In the genomic region with DNA sequence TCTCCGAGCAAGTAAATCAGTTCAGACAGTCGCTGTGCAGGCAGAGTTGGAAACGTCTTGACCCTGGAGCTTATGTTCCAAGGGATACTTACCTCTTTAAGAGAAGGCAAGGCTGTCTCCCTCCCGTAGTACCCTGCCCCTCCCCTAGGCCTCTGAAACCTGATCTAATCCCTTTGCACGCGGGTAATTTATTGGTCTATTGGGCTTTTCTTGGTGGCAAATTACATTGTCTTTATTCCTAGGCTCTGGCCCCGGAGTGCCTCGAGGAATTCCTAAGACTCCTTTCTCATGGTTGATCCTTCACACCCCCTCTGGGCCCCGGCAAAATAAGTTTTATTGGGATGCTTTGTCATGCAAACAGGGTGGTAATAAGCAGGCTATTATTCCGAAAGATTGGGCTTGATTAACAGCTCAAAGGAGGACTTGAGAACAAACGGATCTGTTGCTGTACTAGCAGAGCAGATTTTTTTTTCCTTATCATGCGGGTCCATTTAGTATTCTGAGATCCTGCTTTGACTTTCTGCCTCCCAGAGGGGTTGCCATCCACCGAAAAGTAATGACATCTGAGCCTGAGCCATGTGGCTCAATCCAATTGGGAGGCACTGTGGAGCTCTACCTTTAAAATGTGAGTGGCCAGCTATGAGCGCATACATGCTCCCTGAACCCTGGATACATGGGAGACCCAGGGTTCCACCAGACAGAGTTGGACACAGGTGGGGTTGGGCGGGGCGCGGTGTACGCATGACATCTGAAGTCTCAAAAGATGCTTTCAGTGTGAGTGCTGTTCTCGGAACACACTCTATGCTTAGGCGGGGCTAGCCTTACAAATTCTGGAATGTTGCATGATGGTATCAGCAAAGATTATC, we compare ENCODE assay signal across 9 mouse cellular contexts. TPM values are rescaled to one million over a fixed set of nuclear protein-coding genes. Genes with fewer than 3 reads are reported as not detected.
A peak's percentile ranks its signal among the peaks of the same experiment; 100 is the strongest.
DNase-seq lines count a peak whose midpoint lies in the region; ATAC-seq and TF ChIP-seq lines count a peak whose summit lies in the region.
"Had no signal": no experiment of that assay in that cellular context is flagged by ENCODE, and none has a peak within 500 bp of the region (broad histone marks: within the 10 kb centered on the region; RNA-seq: fewer than 3 reads in every experiment).

No protein-coding gene starts in this region.

- ATAC-seq in intestine, embryonic 14.5 days (replicated peaks; ENCODE audit: low FRiP score, low TSS enrichment, low read depth), result peak; percentile 24
- peak; percentile 73 for ATAC-seq in neural tube, embryonic 13.5 days (ENCODE audit: low read depth)
- ATAC-seq: activated CD4-positive, CD25-positive, alpha-beta regulatory T cell, adult 4 months had no signal

- intact Hi-C loops in left cerebral cortex, adult 2 months (cut with DNase I), result loop anchor here (1.0 kb wide), 1 partner anchor 19 kb away; no protein-coding TSS in a partner anchor
- intact Hi-C loops in left cerebral cortex, postnatal 10 days (cut with DNase I), result no loop called here

- H3K9ac ChIP-seq in intestine, embryonic 14.5 days (ENCODE audit: low read length), result no peak overlapping the region
- peak overlapping the region; percentile 68 for H3K9ac ChIP-seq in neural tube, embryonic 13.5 days

- 27% methylated on average over 20 of the region's 20 CpGs for WGBS in intestine, embryonic 14.5 days
- 5% methylated on average over 20 of the region's 20 CpGs for whole genome bisulfite sequencing in neural tube, embryonic 13.5 days

- H3K4me2 ChIP-seq in intestine, embryonic 14.5 days (ENCODE audit: low read length), result peak overlapping the region; percentile 48
- H3K4me2 ChIP-seq in neural tube, embryonic 13.5 days, result peak overlapping the region; percentile 90

- no peak overlapping the region for H3K27ac ChIP-seq in left cerebral cortex, adult 2 months
- H3K27ac ChIP-seq in intestine, embryonic 14.5 days (ENCODE audit: low read depth), result no peak overlapping the region
- peak overlapping the region; percentile 89 for H3K27ac ChIP-seq in neural tube, embryonic 13.5 days (replicated peaks)

- H3K36me3 ChIP-seq in intestine, embryonic 14.5 days (ENCODE audit: control insufficient read depth, insufficient read depth, low read length), result peaks cover 8% of the 10 kb centered on the region; the same call in 1 of the 2 replicates
- H3K36me3 ChIP-seq in neural tube, embryonic 13.5 days, result peaks cover 11% of the 10 kb centered on the region

- peak overlapping the region; percentile 44 for H3K4me3 ChIP-seq in left cerebral cortex, adult 2 months
- peak overlapping the region; percentile 20 for H3K4me3 ChIP-seq in intestine, embryonic 14.5 days (ENCODE audit: low read depth, low read length)
- peak overlapping the region; percentile 31 for H3K4me3 ChIP-seq in neural tube, embryonic 13.5 days

- H3K27me3 ChIP-seq in intestine, embryonic 14.5 days (replicated peaks; ENCODE audit: control insufficient read depth, insufficient read depth, low read length), result no peaks in the 10 kb centered on the region
- H3K27me3 ChIP-seq in neural tube, embryonic 13.5 days, result no peaks in the 10 kb centered on the region

- DNase-seq in left cerebral cortex, adult 2 months (ENCODE audit: extremely low spot score in 1 of 2, low spot score in 2 of 2), result no peak
- no peak for DNase-seq in left cerebral cortex, postnatal 10 days (ENCODE audit: extremely low spot score in 1 of 2, low spot score in 2 of 2)
- DNase-seq in embryo, embryonic 9.5 days (ENCODE audit: extremely low spot score), result peak; percentile 78
- no peak for DNase-seq in intestine, embryonic 14.5 days (ENCODE audit: low spot score)
- no peak for DNase-seq in layer of hippocampus, adult 9-11 months
- DNase-seq in adrenal gland, adult 8-10 months, result no peak
- no peak for DNase-seq in left cerebral cortex, adult 9 months (ENCODE audit: low spot score in 2 of 2)

- no peaks in the 10 kb centered on the region for H3K9me3 ChIP-seq in intestine, embryonic 14.5 days (ENCODE audit: control insufficient read depth, low read length)
- H3K9me3 ChIP-seq in neural tube, embryonic 13.5 days, result no peaks in the 10 kb centered on the region

- no peak for TF ChIP-seq CTCF in left cerebral cortex, adult 2 months (IDR thresholded peaks at IDR 0.05)

- H3K4me1 ChIP-seq in intestine, embryonic 14.5 days (replicated peaks; ENCODE audit: control insufficient read depth, insufficient read depth, low read length), result peaks cover 35% of the 10 kb centered on the region
- H3K4me1 ChIP-seq in neural tube, embryonic 13.5 days (replicated peaks), result peaks cover 89% of the 10 kb centered on the region

RNA-seq across cellular contexts. Expression of gene Rgma, which starts 25.0 kb away (rescaled TPM):
- total RNA-seq in left cerebral cortex, adult 2 months (2021), result 10 to 100 TPM; 52.3 to 54.6 TPM
- total RNA-seq in left cerebral cortex, postnatal 10 days (2021), result 100 to 1,000 TPM; 151 to 153 TPM
- 11.5 and 12.1 TPM in 2 replicates for polyA plus RNA-seq in intestine, embryonic 14.5 days (2014; fragmentation: Nextera tagmentation; extraction: Ambion mirVana)
- 41.4 and 49.6 TPM in 2 replicates for polyA plus RNA-seq in neural tube, embryonic 13.5 days (2015; fragmentation: Nextera tagmentation; extraction: Ambion mirVana)
- total RNA-seq in adrenal gland, adult 8-10 months (2022), result 10 to 100 TPM; 12.8 to 16.1 (median 14.0) TPM
- polyA plus RNA-seq: activated CD4-positive, CD25-positive, alpha-beta regulatory T cell, adult 4 months had no signal
